Mouse (Mus musculus): ENCODE results near the gene Pde4dip. TPM values are rescaled to one million over a fixed set of nuclear protein-coding genes. Genes with fewer than 3 reads are reported as not detected.

Gene Pde4dip
- polyA plus RNA-seq, 1 experiment, result 134 TPM

DNA sequence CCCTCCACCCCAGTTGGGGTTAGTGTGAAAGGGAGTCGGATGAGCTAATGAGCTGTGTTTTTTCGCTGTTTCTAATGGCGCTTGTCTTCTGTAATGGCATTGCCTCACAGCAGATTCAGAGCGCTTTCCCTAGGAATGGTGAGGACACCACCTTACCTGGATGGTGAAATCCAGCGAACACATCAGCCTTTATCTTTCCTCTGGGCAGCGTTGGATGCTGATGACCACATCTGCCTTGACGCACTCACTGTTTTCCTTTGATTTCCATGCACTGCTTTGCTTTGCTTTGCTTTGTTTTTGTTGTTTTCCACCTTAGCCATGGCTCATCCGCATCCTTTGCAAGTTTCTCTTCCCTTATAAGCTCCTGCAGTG lies 42.3 kb upstream of the Pde4dip start:
- H3K36me3 ChIP-seq (ENCODE audit: control insufficient read depth, insufficient read depth), result no peaks in the 10 kb centered on the region
- H3K27me3 ChIP-seq (ENCODE audit: control insufficient read depth, insufficient read depth, insufficient read length), result no peaks in the 10 kb centered on the region
- no peaks in the 10 kb centered on the region for H3K79me2 ChIP-seq (ENCODE audit: control insufficient read depth, insufficient read depth)
- no peak overlapping the region for H3ac ChIP-seq (ENCODE audit: control insufficient read depth, insufficient read length)
- H3K4me2 ChIP-seq (ENCODE audit: low read depth), result no peak overlapping the region
- H3K4me3 ChIP-seq, result no peak overlapping the region
- TF ChIP-seq POLR2A (IDR thresholded peaks at IDR 0.05; ENCODE audit: insufficient read length, low read depth), result no peak
- TF ChIP-seq REST (IDR thresholded peaks at IDR 0.05; ENCODE audit: insufficient read depth, insufficient read length), result no peak
- no peak for TF ChIP-seq E2F4 (IDR thresholded peaks at IDR 0.05; ENCODE audit: insufficient read depth)
- TF ChIP-seq POLR2AphosphoS2 (IDR thresholded peaks at IDR 0.05; ENCODE audit: insufficient read length, low read depth), result no peak
- no peak for TF ChIP-seq MAX (IDR thresholded peaks at IDR 0.05; ENCODE audit: low read depth)
- TF ChIP-seq TCF12 (IDR thresholded peaks at IDR 0.05; ENCODE audit: insufficient read depth, poor library complexity, severe bottlenecking), result no peak

DNA sequence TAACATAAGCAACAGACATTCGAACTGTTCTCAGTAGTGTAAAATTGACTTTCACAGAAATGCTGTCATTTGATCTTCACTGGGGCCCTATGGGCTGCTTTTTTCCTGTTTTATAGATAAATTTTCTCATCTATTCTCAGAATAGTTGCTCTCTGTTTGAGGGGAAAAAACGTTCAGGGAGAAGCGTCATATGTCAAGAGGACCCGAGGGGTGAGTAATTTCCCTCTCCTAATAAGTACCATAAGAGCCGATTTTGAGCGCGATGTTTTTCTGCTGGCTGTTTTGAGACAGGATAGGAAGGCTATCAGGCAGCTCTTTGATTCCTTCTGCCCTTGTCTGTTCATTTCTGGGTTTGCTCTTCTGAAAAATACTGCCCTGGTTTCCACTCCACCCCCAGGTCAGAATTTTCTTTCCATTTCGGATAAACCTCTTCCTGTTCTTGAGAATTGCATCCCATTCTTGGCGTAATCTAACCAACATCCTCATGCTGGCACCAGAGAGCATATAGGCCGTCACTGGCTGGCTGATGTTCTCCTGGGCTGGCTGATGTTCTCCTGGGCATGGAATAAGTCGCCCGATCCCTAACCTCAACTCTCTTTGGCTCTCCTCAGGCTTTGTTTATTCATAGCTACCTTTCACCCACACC lies 41.8 kb upstream of the Pde4dip start:
- Histone ChIP-seq H3K36me3 (ENCODE audit: control insufficient read depth, insufficient read depth) (no peaks in the 10 kb centered on the region), H3K4me2 (ENCODE audit: low read depth) (no peak overlapping the region), H3ac (ENCODE audit: control insufficient read depth, insufficient read length) (no peak overlapping the region), H3K4me3 (no peak overlapping the region), H3K27me3 (ENCODE audit: control insufficient read depth, insufficient read depth, insufficient read length) (no peaks in the 10 kb centered on the region), H3K79me2 (ENCODE audit: control insufficient read depth, insufficient read depth) (no peaks in the 10 kb centered on the region)
- TF ChIP-seq SRF (IDR thresholded peaks at IDR 0.05; ENCODE audit: control insufficient read depth, insufficient read length, low read depth), result no peak

DNA sequence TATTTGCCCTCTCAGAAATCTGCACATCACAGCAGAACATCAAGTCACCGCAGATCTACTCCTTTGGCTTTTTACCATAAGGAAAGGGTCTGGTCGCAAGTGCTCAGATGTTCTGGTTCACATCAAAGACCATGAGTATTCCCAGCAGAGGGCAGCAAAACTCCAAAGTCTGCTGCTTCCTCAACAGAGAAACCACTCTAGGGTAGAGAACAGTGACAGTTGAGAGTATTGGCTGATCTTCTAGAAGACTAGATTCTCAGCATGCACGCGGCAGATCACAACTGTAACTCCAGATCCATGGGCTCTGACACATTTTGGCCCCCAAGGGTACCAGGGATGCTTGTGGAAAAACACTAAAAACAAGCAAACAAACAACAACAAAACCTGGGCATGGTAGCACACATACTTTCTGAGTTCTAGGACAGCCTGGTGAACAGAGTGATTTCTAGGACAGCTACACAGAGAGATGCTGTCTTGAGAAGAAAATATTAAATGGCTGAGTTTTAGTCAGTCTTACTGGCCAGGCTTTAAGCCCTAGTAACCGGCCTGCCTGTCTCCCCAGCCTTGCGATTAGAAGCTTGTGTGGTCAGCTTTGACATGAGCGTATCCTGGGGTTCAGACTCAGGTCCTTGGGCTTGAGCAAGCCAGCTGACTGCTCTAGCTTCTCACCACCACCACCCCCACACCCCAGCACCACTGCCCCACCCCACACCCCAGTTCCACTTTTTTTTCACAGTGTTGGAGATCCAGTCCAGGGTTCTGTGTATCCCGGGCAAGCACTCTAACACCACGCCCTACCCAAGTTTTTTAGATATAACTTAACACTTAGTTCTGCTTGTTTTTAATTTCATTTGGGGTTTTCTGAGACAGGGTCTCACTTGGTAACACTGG lies 40.7 kb upstream of the Pde4dip start:
- no peak overlapping the region for H3ac ChIP-seq (ENCODE audit: control insufficient read depth, insufficient read length)
- no peaks in the 10 kb centered on the region for H3K79me2 ChIP-seq (ENCODE audit: control insufficient read depth, insufficient read depth)
- no peak overlapping the region for H3K4me3 ChIP-seq
- no peaks in the 10 kb centered on the region for H3K36me3 ChIP-seq (ENCODE audit: control insufficient read depth, insufficient read depth)
- TF ChIP-seq REST (IDR thresholded peaks at IDR 0.05; ENCODE audit: insufficient read depth, insufficient read length), result no peak
- TF ChIP-seq MYOD1 (IDR thresholded peaks at IDR 0.05; ENCODE audit: control insufficient read depth in 1 of 3, insufficient read length in 2 of 3, low read depth in 2 of 3), result no peak
- TF ChIP-seq TCF3 (IDR thresholded peaks at IDR 0.05; ENCODE audit: insufficient read length, low read depth), result no peak
- no peak for TF ChIP-seq POLR2AphosphoS2 (IDR thresholded peaks at IDR 0.05; ENCODE audit: insufficient read length, low read depth)
- TF ChIP-seq TCF12 (IDR thresholded peaks at IDR 0.05; ENCODE audit: insufficient read depth, poor library complexity, severe bottlenecking), result no peak
- TF ChIP-seq POLR2A (IDR thresholded peaks at IDR 0.05; ENCODE audit: insufficient read length, low read depth), result no peak
- no peak for TF ChIP-seq E2F4 (IDR thresholded peaks at IDR 0.05; ENCODE audit: insufficient read depth)
- no peak for TF ChIP-seq MYOG (IDR thresholded peaks at IDR 0.05; ENCODE audit: control insufficient read depth in 1 of 3, insufficient read depth in 1 of 3, insufficient read length in 2 of 3, low read depth in 2 of 3)
- no peak for TF ChIP-seq CEBPB (IDR thresholded peaks at IDR 0.05; ENCODE audit: insufficient read depth, poor library complexity, severe bottlenecking)
- no peak overlapping the region for H3K4me2 ChIP-seq (ENCODE audit: low read depth)
- H3K27me3 ChIP-seq (ENCODE audit: control insufficient read depth, insufficient read depth, insufficient read length), result no peaks in the 10 kb centered on the region

DNA sequence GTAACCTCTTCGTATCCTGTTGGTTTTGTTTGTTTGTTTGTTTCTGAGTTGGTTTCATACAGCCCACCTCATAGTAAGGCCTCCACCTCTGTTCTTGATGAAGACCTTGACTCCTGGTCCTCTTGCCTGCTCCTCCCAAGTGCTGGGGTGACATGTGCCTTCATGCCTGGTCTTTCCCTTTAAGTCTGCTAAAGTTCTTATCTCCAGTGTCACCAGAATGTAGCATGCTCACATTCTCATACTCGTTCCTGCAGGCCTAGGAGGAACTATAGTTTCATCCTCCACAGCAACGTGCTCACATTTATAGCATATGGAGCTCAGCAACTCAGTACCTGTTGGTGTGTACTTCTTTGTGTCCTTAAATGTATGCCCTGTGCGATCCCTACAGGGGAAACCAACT lies 38.8 kb upstream of the Pde4dip start:
- no peak overlapping the region for H3K4me2 ChIP-seq (ENCODE audit: low read depth)
- H3ac ChIP-seq (ENCODE audit: control insufficient read depth, insufficient read length), result no peak overlapping the region
- TF ChIP-seq MAX (IDR thresholded peaks at IDR 0.05; ENCODE audit: low read depth) (no peak), MYOG (IDR thresholded peaks at IDR 0.05; ENCODE audit: control insufficient read depth in 1 of 3, insufficient read depth in 1 of 3, insufficient read length in 2 of 3, low read depth in 2 of 3) (no peak), REST (IDR thresholded peaks at IDR 0.05; ENCODE audit: insufficient read depth, insufficient read length) (no peak), USF1 (IDR thresholded peaks at IDR 0.05; ENCODE audit: low read depth) (no peak), TCF12 (IDR thresholded peaks at IDR 0.05; ENCODE audit: insufficient read depth, poor library complexity, severe bottlenecking) (no peak)
- no peak overlapping the region for H3K4me3 ChIP-seq
- H3K27me3 ChIP-seq (ENCODE audit: control insufficient read depth, insufficient read depth, insufficient read length), result no peaks in the 10 kb centered on the region
- H3K36me3 ChIP-seq (ENCODE audit: control insufficient read depth, insufficient read depth), result peaks cover 7% of the 10 kb centered on the region
- H3K79me2 ChIP-seq (ENCODE audit: control insufficient read depth, insufficient read depth), result no peaks in the 10 kb centered on the region

DNA sequence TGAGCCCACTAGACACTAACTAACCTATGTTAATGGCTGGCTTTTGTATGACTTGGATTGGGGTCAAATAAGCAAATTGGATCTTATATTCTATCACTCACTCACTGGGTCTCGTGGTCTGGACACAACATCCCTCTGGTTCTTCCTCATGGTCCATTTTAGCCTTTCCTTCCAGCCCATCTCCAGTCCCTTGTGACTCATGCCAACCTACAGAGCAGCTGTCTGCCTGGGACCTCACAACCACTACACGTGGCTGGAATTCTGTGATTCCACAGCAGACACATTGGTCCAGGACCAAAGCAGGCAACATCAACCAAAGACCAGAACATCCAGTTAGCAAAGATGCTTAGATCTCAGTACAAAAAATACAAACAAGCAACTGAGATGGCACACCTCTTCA lies 36.7 kb upstream of the Pde4dip start:
- H3K4me3 ChIP-seq, result no peak overlapping the region
- no peaks in the 10 kb centered on the region for H3K27me3 ChIP-seq (ENCODE audit: control insufficient read depth, insufficient read depth, insufficient read length)
- no peak for TF ChIP-seq TCF3 (IDR thresholded peaks at IDR 0.05; ENCODE audit: insufficient read length, low read depth)
- peak in 1 of 3 experiments; percentile 73 for TF ChIP-seq MYOD1 (IDR thresholded peaks at IDR 0.05; ENCODE audit: control insufficient read depth in 1 of 3, insufficient read length in 2 of 3, low read depth in 2 of 3)
- no peak for TF ChIP-seq CEBPB (IDR thresholded peaks at IDR 0.05; ENCODE audit: insufficient read depth, poor library complexity, severe bottlenecking)
- TF ChIP-seq MYOG (IDR thresholded peaks at IDR 0.05; ENCODE audit: control insufficient read depth in 1 of 3, insufficient read depth in 1 of 3, insufficient read length in 2 of 3, low read depth in 2 of 3), result peak in 1 of 3 experiments; percentile 71
- TF ChIP-seq POLR2AphosphoS2 (IDR thresholded peaks at IDR 0.05; ENCODE audit: insufficient read length, low read depth), result peak; percentile 29
- TF ChIP-seq USF1 (IDR thresholded peaks at IDR 0.05; ENCODE audit: low read depth), result no peak
- no peaks in the 10 kb centered on the region for H3K79me2 ChIP-seq (ENCODE audit: control insufficient read depth, insufficient read depth)
- peaks cover 26% of the 10 kb centered on the region for H3K36me3 ChIP-seq (ENCODE audit: control insufficient read depth, insufficient read depth)
- no peak overlapping the region for H3K4me2 ChIP-seq (ENCODE audit: low read depth)
- H3ac ChIP-seq (ENCODE audit: control insufficient read depth, insufficient read length), result no peak overlapping the region

Data from myocyte (in vitro differentiated cells).